Mouse (Mus musculus) kidney, adult 2 months (tissue): ENCODE measurements around the gene Tacc3.

Experiments used
- CTCF ChIP-seq: fragments of 200-500 bp; conservative IDR thresholded peaks from 2 replicates; pipeline ENCODE4 v1.5.1; 2011; ENCODE audit warnings: low read depth, mild to moderate bottlenecking, control low read depth, low read length, moderate library complexity, mixed read lengths; ENCODE audit not compliant: insufficient read depth, insufficient read length
- POLR2A ChIP-seq: fragments of 200-500 bp; IDR thresholded peaks from one replicate; pipeline ENCODE4 v1.6.1; 2011; ENCODE audit warnings: low read depth, low read length, control low read depth

- TF ChIP-seq CTCF (no peak), POLR2A (no peak)
Observed at GRCm38 (mm10) chr5:33674439-33674838, 16.5 kb downstream of the Tacc3 start.
